Mouse (Mus musculus) cortical plate, adult 2 months (tissue): ENCODE results near the gene Fyb.

Source experiments
- CTCF ChIP-seq: fragments of 200-500 bp; IDR thresholded peaks from 2 replicates; pipeline ENCODE4 v1.5.1; 2011; ENCODE audit warnings: mild to moderate bottlenecking, control low read depth, low read length; ENCODE audit not compliant: insufficient read depth; ENCODE audit errors: extremely low read depth
- POLR2A ChIP-seq: fragments of 200-500 bp; IDR thresholded peaks from 2 replicates; pipeline ENCODE4 v1.6.1; 2011; ENCODE audit warnings: mild to moderate bottlenecking, low read length, control low read depth; ENCODE audit not compliant: insufficient read depth; ENCODE audit errors: extremely low read depth

DNA sequence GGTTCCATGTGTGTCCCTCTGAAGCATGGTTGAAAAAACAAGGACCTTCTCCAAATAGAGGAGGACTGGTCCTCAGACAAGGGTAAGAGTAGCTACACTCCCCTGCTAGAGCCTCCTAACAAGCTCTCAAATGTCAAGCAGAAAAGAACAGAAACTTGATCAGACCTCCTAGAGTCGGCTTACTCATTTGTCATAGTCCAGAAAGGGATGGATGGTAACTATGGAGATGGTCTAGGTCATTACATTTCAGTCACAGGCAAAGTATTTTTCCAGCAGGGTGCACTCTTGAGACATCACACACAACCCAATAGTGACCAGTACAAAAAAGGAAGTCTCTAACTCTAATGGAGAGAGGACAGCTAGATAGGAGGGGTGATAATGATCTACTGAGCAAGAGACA lies 21.9 kb upstream of the Fyb start:
- TF ChIP-seq CTCF (no peak), POLR2A (no peak)
